Mouse (Mus musculus) CD4-positive, CD25-positive, alpha-beta regulatory T cell, adult 4 months (primary cell): ENCODE measurements around the gene Acaa1b. TPM values are rescaled to one million over a fixed set of nuclear protein-coding genes. Genes with fewer than 3 reads are reported as not detected.

ENCODE experiments used
- ATAC-seq: one replicate; pipeline ENCODE4 v1.8.0; 2017
- polyA plus RNA-seq, 2 experiments: library from polyadenylated mRNA; unstranded; fragments of 100-300 nt; shearing (Covaris generic); gene quantifications; one replicate each; pipeline ENCODE4 v1.2.1; 2017

Acaa1b gene
- not detected for polyA plus RNA-seq

DNA sequence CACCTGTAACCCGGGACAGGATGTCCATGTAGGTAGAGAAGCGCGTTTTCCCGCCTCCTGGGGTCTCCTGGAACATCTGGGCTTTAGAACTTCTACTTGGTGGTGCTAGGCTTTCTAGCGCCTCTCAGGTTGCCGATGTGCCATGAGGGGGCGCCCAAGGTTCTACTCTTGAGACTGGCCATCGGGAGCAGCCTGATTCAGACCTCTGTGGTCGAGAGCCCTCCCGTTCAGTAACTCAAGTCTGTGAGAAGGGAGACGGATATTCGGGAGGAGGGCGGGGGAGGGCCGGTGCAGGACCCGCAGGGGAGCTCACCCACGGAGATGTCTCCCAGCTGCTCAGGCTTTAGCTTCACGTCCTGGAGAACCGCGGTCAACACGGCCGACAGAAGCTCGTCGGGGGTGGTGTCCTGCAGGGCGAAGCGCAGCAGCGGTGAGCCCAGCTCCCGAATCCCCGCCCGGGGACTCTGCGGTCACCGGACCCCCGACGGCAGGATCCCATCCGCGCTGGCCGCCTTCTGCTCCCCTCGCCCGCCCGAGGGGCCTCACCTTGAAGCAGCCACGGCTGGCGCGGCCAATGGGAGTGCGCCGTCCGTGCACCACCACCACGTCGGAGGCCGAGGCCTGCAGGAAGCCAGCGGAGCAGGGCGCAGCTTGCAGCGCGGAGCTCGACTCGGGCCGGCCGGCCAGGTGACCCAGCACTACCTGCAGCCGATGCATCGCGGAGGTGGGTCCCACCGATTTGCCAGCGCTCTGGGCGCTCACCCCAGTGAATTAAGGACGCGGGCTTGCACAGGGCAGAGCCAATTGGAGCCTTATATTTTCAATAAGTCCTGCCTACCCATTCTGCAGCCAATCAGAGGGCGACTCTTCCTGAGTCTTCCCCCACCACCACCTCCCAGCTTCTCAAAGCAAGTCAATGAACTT lies at the start of gene Acaa1b:
Gene Acaa1b (minus strand): TSS at position 816 of the 924 bp plus-strand sequence.
- ATAC-seq: no peak

DNA sequence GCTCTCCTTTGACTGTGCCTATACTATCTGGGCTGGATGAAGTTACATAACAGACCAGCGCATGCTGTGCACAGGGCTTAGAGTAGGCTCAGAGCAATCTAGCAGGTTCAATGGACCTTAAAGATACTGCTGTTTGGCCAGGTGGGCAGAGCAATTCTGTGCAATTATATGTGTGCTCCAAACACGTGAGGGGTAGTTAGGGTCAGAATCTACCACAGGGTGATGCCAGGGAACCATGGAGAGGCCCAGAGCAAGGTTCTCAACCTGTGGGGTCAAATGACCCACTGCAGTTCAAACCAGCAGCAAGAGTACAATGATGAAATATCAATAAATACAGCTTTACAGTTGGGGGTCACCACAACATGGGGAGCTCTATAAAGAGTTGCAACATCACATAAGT lies 49.8 kb upstream of the Acaa1b start:
- ATAC-seq: no peak

DNA sequence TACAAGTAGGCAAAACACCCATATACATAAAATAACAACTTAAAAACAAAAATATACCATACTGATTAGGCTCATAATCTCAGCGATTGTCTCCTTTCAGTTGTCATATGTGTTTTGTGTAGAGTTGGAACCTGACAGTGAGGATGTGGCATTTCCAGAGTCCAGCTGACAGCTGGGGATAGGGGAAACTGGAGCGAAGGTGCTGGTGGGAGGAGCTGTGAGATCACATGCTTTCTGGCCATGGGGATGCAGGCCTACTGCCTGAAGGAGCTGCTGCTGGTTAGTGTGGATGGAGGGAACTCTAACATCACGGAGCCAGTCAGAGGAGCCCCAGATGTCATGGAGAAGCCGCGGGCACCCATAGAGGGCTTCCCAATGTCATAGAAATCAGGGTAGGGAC lies 48.9 kb upstream of the Acaa1b start:
- ATAC-seq: no peak

DNA sequence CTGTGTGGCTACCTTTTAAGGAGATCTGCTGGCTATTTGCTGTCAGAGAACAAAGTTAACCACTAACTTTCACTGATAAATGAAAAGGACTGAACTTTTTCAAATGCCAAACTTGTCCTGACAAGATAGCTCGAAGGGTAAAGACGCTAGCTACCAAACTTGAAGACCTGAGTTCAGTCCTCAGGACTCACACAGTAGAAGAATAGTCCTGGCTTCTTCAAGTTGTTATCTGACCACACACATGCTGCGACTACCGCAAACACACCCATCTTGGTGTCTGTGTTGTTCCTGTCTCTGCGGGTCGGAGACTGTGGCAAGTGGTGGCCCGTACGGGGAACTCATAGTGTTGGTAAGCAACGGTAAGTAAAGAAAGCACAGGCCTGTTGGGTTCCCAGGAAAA lies 46.7 kb upstream of the Acaa1b start:
- ATAC-seq: no peak

DNA sequence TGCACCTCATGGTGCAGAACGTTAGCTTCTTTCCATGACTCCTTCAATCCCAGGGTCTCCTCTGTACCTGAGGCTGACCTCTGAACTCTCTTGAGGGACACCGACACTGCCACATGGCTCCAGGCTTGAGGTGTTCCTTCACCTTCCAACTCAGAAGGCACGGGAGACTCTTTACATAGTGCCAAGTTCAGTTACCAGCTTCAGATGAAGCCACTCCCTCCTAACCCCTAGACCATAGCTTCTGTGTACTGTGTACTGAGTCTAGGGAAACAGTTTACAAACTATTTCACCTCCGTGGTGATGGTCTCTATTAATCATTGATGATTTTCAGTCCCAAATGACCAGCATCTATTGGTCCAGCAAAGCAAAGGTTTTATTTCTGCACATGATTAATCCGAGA lies 44.8 kb upstream of the Acaa1b start:
- no peak for ATAC-seq

DNA sequence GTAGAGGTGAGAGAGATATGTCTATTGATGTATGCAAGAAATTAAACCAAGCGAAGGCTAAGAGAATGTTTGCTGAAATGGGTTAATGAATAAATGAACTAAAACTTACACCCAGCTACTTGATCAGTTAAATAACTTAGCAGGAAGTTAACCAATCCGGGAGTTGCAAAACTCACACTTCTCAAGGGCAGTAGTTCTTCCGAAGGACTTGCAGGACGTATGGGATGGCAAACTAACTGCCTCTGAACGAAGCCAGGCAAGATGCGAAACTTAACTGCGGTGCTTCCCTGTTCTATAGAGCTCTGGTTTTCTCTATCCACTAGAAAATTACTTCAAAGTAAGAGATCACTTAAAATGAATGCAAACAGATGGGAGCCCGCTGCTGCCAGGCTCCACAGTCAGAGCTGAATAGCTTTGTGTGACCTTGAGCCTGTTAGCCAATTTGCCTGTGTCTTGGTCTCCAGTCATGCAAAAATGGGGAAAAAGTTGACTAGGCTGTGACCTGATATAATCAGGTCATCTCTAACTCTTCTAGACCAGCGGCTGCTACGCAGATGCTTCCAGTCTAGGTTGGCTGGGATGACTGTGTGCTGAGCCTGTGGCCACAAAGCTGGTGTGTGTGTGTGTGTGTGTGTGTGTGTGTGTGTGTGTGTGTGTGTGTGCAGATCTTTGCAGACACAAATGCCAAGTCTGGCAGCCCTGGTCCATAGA lies 42.4 kb upstream of the Acaa1b start:
- ATAC-seq: no peak

DNA sequence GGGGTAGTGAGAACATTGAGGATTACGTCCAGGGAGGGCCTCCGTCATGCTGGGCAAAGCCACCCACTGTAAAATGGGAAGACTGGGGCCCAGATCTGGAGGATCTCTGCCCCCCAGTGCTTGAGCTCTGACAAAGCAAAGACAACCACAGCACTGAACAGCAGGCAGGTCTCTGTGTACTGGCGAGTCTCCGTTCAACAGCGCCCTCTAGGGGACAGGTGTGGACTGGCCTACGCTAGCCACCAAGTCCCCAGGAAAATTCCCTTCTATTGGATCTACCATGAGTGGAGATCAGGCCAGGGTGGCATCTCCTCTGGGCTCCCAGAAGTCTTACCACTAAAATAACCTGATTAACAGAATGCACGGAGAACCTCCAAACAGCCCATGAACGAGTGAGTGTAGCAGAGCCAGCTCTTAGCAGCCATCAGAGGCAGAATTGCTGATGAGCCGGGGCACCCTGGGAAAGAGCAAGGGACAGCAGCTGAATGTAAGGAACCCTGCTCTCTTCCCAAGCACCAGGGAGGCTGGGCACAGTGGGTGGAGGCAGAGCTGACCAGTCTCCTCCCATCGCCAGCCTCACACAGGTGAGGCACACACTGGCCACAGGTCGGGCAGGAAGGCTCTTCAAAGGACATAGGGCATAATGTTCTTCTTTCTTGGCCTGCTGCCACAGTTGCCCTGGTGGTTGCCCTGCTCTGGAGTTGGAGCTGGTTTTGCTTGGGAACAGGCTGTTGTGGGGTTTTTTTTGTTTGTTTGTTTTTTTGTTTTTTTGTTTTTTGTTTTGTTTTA lies 35.5 kb upstream of the Acaa1b start:
- no peak for ATAC-seq

DNA sequence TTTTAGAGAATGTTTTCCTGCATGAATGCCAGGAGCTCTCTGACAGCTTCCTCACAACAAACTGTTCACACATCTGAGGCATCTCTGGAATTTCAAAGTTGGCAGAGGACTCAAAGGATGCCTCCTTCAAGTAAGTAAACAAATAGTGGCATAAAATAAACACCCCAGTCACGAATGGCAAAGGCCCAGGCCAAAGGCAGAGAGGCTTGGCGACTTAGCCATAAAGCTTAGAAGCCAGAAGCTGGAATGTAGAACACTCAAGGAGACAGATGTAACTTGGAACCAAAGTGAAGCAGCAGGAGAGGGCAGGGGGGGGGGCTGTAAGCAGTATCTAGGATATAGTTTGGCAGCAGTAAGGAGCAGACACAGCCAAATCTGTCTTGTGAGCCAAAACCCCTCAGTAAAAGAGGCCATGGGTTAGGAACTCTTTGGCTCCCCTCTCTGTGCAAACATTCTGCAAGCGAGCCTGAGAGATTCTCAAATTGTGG lies 24.4 kb upstream of the Acaa1b start:
- no peak for ATAC-seq

DNA sequence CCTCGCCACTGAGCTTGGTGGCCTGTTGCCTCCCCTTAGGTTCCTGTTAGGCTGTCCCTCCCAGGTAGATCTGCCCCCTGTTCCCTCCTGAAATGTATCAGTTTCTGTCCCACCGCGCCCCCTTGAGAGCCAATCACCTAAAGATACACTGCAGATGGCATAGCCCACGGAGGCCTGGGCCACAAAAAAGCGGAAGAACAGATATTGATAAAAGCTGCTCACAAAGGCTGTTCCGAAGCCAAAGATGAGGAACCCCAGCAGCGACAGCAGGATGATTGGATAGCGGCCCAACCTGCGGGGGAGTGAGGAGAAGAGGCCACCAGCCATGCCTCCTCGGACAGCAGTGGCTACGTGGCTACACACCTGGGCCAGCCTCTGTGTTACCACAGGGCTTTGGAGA lies 22.4 kb upstream of the Acaa1b start:
- no peak for ATAC-seq

DNA sequence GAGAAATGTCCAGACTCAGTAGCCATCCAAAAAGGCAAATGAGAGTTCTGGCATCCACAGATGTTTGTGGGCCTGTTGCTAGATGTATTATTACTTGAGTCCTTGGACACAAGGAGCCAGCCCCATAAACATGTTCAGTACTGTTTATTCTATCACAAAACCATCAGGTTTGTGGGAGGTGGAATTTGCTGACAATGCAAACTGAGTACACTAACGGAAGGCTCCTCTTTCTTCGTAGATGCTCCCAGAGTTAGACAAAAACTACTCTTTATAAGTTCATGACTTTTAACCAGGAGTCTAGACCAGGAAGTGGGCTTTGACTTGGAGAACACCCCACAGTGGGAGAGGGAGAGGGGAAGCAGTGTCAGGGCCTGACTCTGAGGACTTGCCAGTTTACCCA lies 10.7 kb upstream of the Acaa1b start:
- ATAC-seq: no peak

DNA sequence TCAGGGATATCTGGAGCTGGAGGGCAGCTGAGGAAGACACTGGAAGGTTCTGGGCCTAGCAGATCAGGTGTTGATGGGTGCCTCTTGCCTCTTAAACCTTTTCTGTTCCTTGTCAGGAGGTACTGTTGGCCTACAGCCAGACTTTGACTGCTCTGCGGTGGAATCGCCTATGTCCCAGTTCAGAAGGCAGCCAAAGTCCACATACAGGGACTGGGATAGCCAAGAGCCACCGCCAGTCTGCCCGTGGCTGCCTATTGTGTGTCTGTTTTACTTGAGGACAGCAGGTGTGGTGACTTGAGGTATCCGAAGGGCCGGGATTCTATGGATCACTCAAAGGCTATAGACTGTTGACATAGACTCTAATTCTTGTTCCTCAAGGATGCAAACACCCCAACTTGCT lies 8.7 kb upstream of the Acaa1b start:
- no peak for ATAC-seq

DNA sequence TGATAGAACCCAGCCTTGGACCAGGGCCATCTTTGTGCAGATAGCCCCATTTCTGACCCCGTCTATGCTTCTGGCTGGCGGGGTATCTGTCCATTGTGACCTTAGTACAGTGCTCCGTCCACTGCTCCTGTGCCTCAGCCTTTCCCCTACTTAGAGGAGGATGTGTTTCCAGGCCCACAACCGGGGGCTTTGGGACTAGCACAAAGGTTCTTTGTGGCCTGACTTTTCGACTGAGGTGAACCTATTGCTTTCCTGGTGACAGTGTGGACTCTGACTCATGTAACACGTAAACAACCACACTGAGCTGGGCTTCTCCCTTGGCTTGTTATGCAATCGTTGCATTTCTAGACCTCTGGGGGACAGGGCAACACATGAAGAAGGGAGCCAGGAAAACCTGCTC lies 7.8 kb upstream of the Acaa1b start:
- ATAC-seq: no peak

DNA sequence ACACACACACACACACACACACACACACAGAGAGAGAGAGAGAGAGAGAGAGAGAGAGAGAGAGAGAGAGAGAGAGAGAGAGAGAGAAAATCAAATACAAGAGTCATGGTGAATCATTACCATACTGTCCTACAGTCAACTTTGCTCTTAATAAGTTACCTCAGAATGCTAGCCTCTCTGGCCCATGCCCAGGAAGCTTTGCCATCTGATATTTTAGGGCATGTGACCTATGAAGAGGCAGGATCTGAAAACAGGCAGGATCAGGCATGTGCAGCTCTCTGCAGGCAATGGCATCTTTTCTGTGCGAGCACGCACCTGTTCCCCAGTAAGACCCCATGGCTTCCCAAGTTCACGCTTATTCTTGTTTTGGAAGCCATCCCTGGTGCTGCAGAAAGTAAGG lies 3.8 kb upstream of the Acaa1b start:
- no peak for ATAC-seq

DNA sequence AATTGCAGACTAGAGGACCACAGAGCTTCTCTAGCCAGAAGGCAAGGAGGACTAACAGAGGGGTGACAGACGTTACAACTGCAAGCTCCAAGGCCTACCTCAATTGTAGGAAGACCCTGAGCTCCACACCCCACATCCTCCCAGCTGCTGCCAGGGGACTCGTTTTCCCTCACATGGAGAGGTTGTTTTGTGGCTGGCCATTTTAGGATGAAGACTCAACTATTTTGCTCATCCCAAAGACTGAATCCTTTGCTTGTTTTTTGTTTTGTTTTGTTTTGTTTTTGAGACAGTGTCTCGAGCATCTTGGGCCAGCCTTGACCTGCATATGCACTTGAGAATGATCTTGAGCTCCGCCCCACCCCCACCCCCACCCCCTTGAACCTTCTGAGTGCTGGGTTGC lies 2.0 kb upstream of the Acaa1b start, which contains the start of gene Gm47289:
Gene Gm47289 (plus strand): TSS at position 301 of the 400 bp plus-strand sequence.
- ATAC-seq: no peak

DNA sequence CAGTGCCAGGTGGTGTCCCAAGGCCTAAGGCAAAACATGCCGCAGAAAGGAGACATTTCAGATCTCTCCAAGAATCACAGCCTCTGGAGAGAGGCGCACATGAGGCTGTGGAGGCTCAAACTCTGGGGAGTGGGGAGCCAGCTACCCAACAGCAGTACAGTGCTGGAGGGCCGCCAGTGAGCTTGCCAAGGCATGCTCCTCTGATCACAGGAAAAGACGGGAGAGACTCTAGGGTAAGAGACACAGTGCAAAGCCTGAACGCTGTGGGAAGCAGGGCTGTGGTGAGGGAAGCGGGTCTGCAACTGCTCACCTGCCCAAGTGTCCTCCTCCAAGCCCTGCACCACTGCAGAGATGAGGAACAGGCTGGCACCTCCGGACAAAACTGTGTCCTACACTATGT lies 1.1 kb downstream of the Acaa1b start:
- no peak for ATAC-seq

DNA sequence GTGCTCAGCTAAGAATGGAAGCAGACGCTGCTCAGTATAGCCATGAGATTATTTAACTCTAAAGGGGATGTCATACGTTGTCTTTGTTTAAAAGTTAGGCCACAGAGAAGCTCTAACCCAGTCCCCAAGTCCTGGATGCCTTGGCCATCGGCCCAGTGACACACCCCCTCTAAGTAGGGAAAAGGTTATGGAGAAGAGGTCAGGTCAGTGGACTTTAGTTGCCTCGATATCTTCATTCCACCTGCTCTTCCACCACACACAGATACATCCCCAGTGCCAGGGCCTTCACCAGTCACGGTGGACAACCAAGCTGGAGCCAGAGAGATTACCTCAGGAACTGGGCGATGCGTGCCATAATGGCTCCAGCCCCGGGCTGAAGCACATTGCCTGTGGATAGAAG lies 1.5 kb downstream of the Acaa1b start:
- no peak for ATAC-seq

DNA sequence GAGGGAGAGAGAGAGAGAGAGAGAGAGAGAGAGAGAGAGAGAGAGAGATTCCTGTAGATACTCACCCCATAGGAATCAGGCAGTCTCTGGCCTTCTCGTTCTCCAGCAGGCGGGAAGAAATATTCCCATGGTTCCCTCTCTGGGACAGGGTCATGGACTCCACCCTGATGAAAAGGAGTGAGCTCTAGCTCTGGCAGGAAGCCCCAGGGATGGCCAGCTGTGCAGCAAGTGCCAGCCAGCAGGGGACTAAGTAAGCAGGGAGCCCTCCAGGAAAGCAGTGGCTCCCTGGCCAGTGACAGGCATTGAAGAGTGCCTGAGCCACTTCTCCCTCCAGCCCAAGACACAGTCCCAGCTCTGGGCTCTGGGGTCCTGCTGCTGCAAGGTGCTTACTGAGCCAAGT lies 5.1 kb downstream of the Acaa1b start:
- no peak for ATAC-seq

DNA sequence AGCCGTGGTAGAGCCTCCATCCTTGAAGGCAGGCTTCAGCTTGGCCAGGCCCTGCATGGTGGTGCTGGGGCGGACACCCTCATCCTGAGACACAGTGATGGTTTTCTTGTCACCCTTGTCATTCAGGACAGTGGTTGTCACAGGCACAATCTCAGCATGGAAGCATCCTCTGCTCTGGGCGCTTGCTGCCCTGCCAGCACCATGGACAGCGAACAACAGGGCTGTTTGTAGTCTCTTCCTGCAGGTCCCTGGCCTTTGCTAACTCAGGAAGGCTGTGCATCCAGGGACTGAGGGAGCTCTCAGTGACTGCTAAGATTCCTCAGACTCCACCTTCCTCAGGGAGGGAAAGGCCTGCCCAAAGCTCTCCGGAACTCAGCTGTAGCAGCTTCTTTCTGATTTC lies 7.3 kb downstream of the Acaa1b start:
- ATAC-seq: no peak

DNA sequence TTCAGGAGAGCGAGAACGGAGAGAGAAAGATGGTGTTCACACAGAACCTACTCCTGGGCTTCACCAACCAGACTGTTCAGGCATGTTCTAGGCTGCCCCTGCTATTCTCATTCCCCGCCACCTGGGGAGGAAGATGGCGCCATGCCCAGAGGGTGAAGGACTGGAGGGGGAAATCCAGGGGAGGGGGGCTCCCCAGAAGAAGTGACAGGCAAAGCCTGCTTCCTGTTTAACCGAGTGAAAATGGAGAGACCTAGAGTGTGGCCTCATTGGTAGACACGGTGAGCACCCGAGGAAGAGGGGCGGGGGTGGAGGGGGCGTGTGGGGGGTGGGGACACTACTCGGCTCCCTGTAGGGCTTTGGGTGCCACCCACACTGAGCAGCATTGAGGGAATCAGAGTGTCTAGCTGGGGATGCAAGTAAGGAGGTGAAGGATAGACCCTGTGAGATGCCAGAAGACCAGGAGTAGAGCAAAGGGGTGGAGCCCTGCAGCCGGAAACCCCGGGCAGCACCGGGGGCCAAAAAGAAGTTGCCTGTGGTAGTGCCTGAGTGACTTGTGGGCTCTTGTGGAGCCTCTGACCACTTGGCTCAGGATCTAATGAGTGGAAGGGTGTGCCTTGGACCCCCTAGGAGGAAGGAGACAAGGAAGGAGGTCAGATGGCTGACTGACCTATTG lies 10.7 kb downstream of the Acaa1b start:
- ATAC-seq: no peak

DNA sequence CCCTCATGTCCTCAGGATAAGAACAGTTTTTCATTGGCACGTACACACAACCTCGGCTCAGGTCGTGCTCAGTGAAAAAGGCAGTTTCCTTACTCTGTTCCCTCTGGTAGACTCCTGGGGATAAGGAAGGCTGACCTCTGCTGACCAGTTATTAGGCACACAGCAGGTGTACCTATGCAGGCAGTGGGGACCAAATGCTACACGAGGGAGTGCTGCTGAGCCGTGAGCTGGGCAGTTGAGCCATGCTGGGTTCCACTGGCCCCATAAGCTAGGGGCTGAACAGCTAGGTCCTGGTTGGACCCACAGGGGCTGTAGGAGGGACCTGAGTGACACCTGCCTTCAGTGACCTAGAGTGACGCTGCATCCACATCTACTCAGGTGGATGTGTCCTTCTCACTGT lies 11.3 kb downstream of the Acaa1b start:
- no peak for ATAC-seq

DNA sequence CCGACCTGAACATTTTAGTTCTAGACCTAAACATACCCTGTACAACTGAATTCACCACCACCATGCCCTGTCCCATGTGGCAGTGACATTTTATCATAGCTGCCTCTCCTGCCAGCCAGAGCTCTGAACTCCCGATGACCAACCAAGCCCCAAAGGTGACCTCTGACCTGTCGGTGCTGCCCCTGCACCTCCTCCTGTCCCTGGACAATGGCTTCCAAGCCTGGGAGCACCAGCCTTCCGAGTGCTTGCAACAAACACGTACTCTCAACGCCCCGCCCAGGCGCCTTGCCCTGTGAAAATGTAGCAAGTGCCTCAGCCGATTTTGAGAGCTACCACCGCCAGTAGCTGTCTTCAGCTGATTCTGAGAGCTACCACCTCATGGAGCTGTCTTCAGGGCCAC lies 11.8 kb downstream of the Acaa1b start:
- ATAC-seq: no peak

DNA sequence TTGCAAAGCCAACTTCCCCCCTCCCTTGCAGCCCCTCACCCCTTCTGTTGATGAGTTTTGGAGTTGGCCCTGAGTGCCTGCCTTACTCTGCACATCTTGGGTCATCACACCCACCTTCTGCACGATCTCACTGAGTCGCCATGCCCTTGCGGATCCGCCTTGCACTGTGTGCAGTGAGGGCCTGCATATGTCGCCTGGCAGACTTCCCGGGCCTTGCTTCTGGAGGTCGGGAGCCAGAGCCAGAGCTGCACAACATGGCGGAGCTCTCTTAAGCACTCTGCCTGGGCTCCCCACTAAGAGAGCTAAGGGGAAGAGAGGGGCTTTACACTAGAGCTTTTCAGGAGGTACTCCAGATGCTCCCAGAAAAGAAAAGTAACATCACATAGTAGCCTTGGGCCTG lies 12.2 kb downstream of the Acaa1b start:
- no peak for ATAC-seq

DNA sequence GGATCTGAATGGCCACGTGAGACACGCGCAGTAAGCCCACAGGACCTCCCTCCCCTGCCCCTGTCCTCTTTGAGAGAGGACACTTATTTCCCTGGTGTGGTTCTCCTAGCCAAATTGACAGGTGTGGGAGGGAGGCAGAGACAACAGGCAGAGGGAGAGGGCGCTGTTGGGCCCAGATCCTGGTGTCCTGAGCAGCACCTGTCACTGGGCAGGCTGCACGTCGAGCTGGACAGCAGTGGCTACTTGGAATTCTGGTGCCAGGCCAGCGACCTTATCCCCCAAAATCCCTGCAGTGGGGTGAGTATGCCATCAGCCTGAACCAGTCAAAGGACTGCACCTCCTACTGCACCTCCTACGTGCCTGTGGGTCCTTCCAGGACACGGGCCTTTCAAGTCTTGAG lies 13.5 kb downstream of the Acaa1b start:
- no peak for ATAC-seq
